Mouse (Mus musculus) liver, embryonic 14.5 days (tissue): ENCODE data around the gene Itgb6. TPM values are rescaled to one million over a fixed set of nuclear protein-coding genes. Genes with fewer than 3 reads are reported as not detected.

Experiments
- ATAC-seq: fragments of 200-750 bp; cut with Nextera tagmentation; 2 replicates; pipeline ENCODE4 v1.8.0; 2017; ENCODE audit warnings: moderate number of reproducible peaks, mild to moderate bottlenecking, moderate library complexity; ENCODE audit not compliant: insufficient read depth
- DNase-seq, 3 experiments: peaks; one replicate each; pipeline ENCODE4 v3.0.0-alpha.2; 2012 to 2013; ENCODE audit warnings: low read depth in 3 of 3, low spot score in 3 of 3
- H3K27ac ChIP-seq: fragments of 300-500 bp; sonication (generic); 2 replicates; pipeline ENCODE4 v1.5.1; 2014; ENCODE audit warnings: moderate library complexity, mild to moderate bottlenecking, control low read depth, inconsistent platforms
- H3K27me3 ChIP-seq: fragments of 300-500 bp; sonication (generic); 2 replicates; pipeline ENCODE4 v1.6.1; 2014; ENCODE audit warnings: mild to moderate bottlenecking, low read length, moderate library complexity; ENCODE audit not compliant: control insufficient read depth, insufficient read depth
- H3K36me3 ChIP-seq: fragments of 300-500 bp; sonication (generic); replicated peaks from 2 replicates; pipeline ENCODE4 v1.6.1; 2014; ENCODE audit warnings: low read depth; ENCODE audit not compliant: control insufficient read depth, insufficient read depth
- H3K4me1 ChIP-seq, 2 experiments: fragments of 200-500 bp in 1 of 2; fragments of 300-500 bp in 1 of 2; sonication (generic) in 1 of 2; replicated peaks; 2 replicates each; pipeline ENCODE4 v1.6.1; 2012 to 2014; ENCODE audit warnings: antibody characterized with exemption in 1 of 2, inconsistent platforms in 1 of 2, low read length in 1 of 2; ENCODE audit not compliant: control insufficient read depth in 2 of 2, insufficient read depth in 2 of 2
- H3K4me2 ChIP-seq: fragments of 300-500 bp; sonication (generic); 2 replicates; pipeline ENCODE4 v1.6.1; 2014; ENCODE audit warnings: low read depth, mild to moderate bottlenecking, control low read depth, moderate library complexity
- H3K4me3 ChIP-seq, 2 experiments: fragments of 200-500 bp in 1 of 2; fragments of 300-500 bp in 1 of 2; sonication (generic) in 1 of 2; 2 replicates each; pipeline ENCODE4 v1.5.1; 2012 to 2014; ENCODE audit warnings: low read depth in 2 of 2, low read length in 2 of 2, mild to moderate bottlenecking in 2 of 2, control low read depth in 1 of 2, inconsistent platforms in 1 of 2, moderate library complexity in 1 of 2; ENCODE audit not compliant: insufficient read depth in 1 of 2
- H3K9ac ChIP-seq: fragments of 300-500 bp; sonication (generic); replicated peaks from 2 replicates; pipeline ENCODE4 v1.6.1; 2014; ENCODE audit warnings: mild to moderate bottlenecking, control low read depth, moderate library complexity
- H3K9me3 ChIP-seq: fragments of 300-500 bp; sonication (generic); 2 replicates; pipeline ENCODE4 v1.6.1; 2016; ENCODE audit warnings: low read length, mixed read lengths; ENCODE audit not compliant: control insufficient read depth
- CTCF ChIP-seq: IDR thresholded peaks from 2 replicates; pipeline ENCODE4 v1.5.1; 2016; ENCODE audit warnings: antibody characterized with exemption, low read depth, control low read depth
- EP300 ChIP-seq: IDR thresholded peaks from 2 replicates; pipeline ENCODE4 v1.6.1; 2016; ENCODE audit warnings: antibody characterized with exemption, low read depth
- WGBS: fragments of 180-500 bp; shearing (Covaris S2); extraction: QIAGEN DNeasy Blood & Tissue Kit; methylation state at CpG from one replicate; pipeline ENCODE4 v1.1.7; 2014; ENCODE audit not compliant: insufficient replicate concordance; 5-methylcytosine and 5-hydroxymethylcytosine counted together
- polyA plus RNA-seq, 2 experiments: library from polyadenylated mRNA; depleted of rRNA in 1 of 2; stranded (reverse) in 1 of 2; unstranded in 1 of 2; fragments of >200 nt; fragmentation: Nextera tagmentation in 1 of 2; extraction: Ambion mirVana in 1 of 2; gene quantifications; 2 replicates each; pipeline versions ENCODE4 v1.2.1 to v1.2.3; 2012 to 2014

The Itgb6 gene
- polyA plus RNA-seq, 2 experiments = 0.02 to 0.05 TPM

DNA sequence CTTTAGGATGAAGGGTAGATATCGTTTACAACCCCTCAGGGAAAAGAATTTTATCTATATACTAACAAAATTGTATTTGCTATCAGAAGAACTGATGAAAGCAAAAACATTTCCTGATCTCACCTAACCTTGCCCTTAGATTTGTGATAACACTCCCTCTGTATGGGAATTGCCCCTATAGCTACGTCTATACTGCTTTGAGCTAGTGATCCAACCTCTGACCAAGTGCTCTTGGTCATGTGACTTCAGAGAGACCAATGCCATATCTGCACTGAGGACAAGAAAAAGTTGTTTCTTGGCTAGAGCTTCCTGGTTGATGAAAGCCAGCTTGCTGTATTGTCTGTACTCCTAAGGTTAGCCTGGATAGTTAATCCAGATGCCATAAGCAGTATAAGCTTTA is 121.1 kb downstream of the Itgb6 start:
- H3K27ac ChIP-seq = no peak overlapping the region
- H3K4me3 ChIP-seq = no peak overlapping the region
- no peaks in the 10 kb centered on the region for H3K4me1 ChIP-seq
- TF ChIP-seq CTCF (no peak), EP300 (no peak)
- no peak overlapping the region for H3K9ac ChIP-seq
- DNase-seq (no peak), ATAC-seq (no peak)
- no peaks in the 10 kb centered on the region for H3K36me3 ChIP-seq
- no peaks in the 10 kb centered on the region for H3K27me3 ChIP-seq
- H3K4me2 ChIP-seq = no peak overlapping the region
- no peaks in the 10 kb centered on the region for H3K9me3 ChIP-seq
- WGBS = 53% methylated on average over 2 of the region's 2 CpGs

DNA sequence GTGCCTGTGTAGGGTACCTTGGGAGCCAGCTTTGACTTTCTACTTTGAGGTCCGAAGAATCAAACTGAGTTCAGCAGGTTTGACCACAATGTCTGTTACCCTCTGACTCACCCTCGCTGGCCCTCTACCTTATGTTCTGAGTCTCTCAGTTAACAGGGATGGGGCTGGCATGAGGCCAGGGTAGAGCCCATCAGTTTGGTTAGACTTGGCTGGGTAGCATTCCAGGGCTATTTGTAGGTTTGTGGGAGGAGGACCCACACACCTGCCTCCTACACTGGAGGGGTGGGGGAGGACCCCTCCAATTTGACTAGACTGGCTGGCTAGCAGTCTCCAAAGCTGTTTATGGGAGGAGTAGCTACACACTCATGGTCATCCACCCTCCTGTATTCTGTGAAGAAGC is 121.6 kb downstream of the Itgb6 start:
- no peak overlapping the region for H3K27ac ChIP-seq
- no peak overlapping the region for H3K4me2 ChIP-seq
- ATAC-seq = no peak
- no peak overlapping the region for H3K9ac ChIP-seq
- H3K9me3 ChIP-seq = no peaks in the 10 kb centered on the region
- H3K4me3 ChIP-seq = no peak overlapping the region
- no peaks in the 10 kb centered on the region for H3K27me3 ChIP-seq
- H3K36me3 ChIP-seq = no peaks in the 10 kb centered on the region
- no peaks in the 10 kb centered on the region for H3K4me1 ChIP-seq
- no peak for DNase-seq
- TF ChIP-seq CTCF (no peak), EP300 (no peak)
- 72% methylated on average over 2 of the region's 2 CpGs for WGBS

DNA sequence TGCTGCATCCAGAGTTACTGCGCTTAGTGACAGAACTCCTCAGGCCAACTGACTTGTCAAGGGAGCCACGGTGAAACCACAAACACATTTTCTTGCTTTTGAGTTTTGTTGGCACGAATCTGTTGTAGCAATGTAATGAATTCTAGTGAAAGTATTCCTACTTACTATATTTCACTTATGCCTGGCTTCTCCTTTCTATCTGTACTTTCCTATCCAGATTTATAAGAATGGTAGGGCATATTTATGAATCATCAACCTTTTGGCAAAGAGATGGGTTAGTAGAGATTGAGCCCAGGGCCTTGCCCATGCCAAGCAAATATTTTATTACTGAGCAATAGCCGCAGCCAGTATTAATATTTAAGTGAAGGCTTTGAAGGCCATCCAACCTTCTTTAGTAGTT is 139.0 kb downstream of the Itgb6 start:
- no peak overlapping the region for H3K4me2 ChIP-seq
- DNase-seq = no peak
- H3K36me3 ChIP-seq = no peaks in the 10 kb centered on the region
- H3K27me3 ChIP-seq = no peaks in the 10 kb centered on the region
- no peaks in the 10 kb centered on the region for H3K4me1 ChIP-seq
- H3K9ac ChIP-seq = no peak overlapping the region
- no peak overlapping the region for H3K27ac ChIP-seq
- 63% methylated on average over 4 of the region's 4 CpGs for WGBS
- H3K9me3 ChIP-seq = no peaks in the 10 kb centered on the region
- H3K4me3 ChIP-seq = no peak overlapping the region
- ATAC-seq = no peak
- no peak for TF ChIP-seq EP300

DNA sequence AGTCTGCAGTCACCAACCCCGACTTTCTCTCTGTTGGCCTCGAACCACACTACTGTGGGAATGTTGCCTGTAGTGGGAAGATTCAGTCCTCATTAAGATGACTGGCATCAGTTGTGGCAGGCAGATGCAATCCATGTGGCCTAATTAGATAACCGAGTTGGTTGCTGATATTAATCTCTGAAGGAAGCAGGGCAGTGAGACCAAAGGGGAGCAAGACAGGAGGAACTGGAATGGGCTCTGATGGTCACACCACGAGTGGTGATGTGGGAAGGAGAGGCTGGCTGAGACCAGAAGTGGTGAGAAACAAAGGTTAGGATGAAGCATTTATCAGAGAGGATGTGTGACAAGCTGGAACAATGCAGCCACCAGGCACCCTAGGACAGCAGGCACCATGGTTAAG is 167.9 kb downstream of the Itgb6 start:
- no peaks in the 10 kb centered on the region for H3K36me3 ChIP-seq
- H3K27ac ChIP-seq = no peak overlapping the region
- no peak overlapping the region for H3K4me3 ChIP-seq
- no peak overlapping the region for H3K9ac ChIP-seq
- H3K4me2 ChIP-seq = no peak overlapping the region
- no peak for ATAC-seq
- H3K9me3 ChIP-seq = no peaks in the 10 kb centered on the region
- no peaks in the 10 kb centered on the region for H3K27me3 ChIP-seq
- H3K4me1 ChIP-seq = no peaks in the 10 kb centered on the region
- WGBS = 11% methylated on average over 4 of the region's 4 CpGs
- no peak for TF ChIP-seq CTCF
- no peak for TF ChIP-seq EP300
- no peak for DNase-seq

DNA sequence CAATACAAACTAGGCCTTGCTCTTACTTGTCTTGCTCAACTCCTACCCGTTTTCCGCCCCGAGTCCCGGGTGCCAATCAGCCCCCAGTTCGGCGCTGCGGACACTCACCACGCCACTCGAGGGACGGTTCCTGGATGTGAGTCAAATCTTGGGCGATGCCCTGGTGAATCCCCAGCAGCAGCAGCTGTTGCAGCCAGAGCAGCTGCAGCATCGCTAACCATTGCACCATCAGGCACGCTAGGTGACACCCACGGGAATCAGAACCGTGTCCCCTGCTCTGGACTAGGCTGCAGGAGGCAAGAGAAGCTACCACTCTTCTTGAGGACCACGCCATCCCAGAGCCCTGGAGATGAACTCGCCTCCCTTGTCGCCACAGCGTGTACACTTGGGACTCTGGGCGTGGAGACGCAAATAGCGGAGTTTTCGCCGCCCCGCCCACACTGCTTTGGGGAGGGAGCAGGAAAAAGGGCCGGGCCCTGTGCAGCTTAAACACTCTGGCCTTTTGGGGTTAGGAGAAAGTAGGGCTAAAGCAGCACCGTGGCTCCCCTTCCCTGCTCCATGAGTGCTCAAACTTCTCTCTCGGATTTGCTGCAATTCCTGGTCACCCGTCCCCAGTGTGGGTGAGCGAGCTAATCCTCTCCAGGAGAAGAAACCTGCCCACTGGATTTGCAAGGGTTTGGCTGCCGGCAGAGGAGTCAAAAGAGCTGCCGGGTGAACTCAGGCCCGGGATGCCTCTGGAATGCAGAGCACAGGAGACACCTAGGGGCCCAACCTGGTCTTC is 169.4 kb downstream of the Itgb6 start, which contains the start of gene Pla2r1:
Gene Pla2r1 (minus strand): TSS at position 407 of the 781 bp plus-strand sequence.
- TF ChIP-seq CTCF = no peak
- TF ChIP-seq EP300 = no peak
- Histone ChIP-seq H3K4me1 (no peaks in the 10 kb centered on the region), H3K4me2 (peak within 1 kb of the TSS; percentile 65), H3K27ac (no peak within 1 kb of the TSS), H3K9ac (no peak within 1 kb of the TSS), H3K9me3 (no peaks in the 10 kb centered on the region), H3K4me3 (peak within 1 kb of the TSS; percentile 38 to 39), H3K36me3 (no peaks in the 10 kb centered on the region), H3K27me3 (no peaks in the 10 kb centered on the region)
- ATAC-seq = no peak
- no peak for DNase-seq
- 12% methylated on average over 33 of the region's 33 CpGs for WGBS
